Mouse (Mus musculus): ENCODE results near the gene Mettl4. TPM values are rescaled to one million over a fixed set of nuclear protein-coding genes. Genes with fewer than 3 reads are reported as not detected.

The Mettl4 gene
- polyA plus RNA-seq (2012; ENCODE audit: low replicate concordance): 2.1 and 4.6 TPM in 2 replicates

GRCm38 (mm10) chr17:94749466-94750135 is at the start of gene Mettl4:
Mettl4 (minus strand) TSS chr17:94750019.

Data from hematopoietic multipotent progenitor cell, adult 10-12 weeks (in vitro differentiated cells).